Mouse (Mus musculus): Measurements from ENCODE around the gene Clca3a1.
"Not testable (repeated sequence)": the region's sequence is repeated elsewhere in the genome, so short reads cannot be mapped to it uniquely, and the experiment has no call there.

- TF ChIP-seq CTCF (IDR thresholded peaks at IDR 0.05; ENCODE audit: borderline replicate concordance, insufficient read depth, low read length); POLR2A (IDR thresholded peaks at IDR 0.05; ENCODE audit: low read depth, low read length): not testable (repeated sequence)
These were observed 4.7 kb downstream of the Clca3a1 start for GRCm38 (mm10) chr3:144756103-144756502.
